Mouse (Mus musculus) heart, adult 2 months (tissue): ENCODE measurements around the gene Gm20388. TPM values are rescaled to one million over a fixed set of nuclear protein-coding genes. Genes with fewer than 3 reads are reported as not detected.

Experiments used
- DNase-seq, 2 experiments: peaks; one replicate each; pipeline ENCODE4 v3.0.0; 2021
- H3K27ac ChIP-seq: fragments of 200-600 bp; 2 replicates; pipeline ENCODE4 v1.8.1; 2022
- H3K27me3 ChIP-seq: fragments of 200-500 bp; 2 replicates; pipeline ENCODE4 v1.6.1; 2012; ENCODE audit warnings: mild to moderate bottlenecking, low read length, inconsistent platforms, mixed read lengths; ENCODE audit not compliant: control insufficient read depth, insufficient read depth
- H3K36me3 ChIP-seq: fragments of 200-500 bp; 2 replicates; pipeline ENCODE4 v1.6.1; 2012; ENCODE audit warnings: low read length, inconsistent platforms; ENCODE audit not compliant: control insufficient read depth, insufficient read depth
- H3K4me1 ChIP-seq: fragments of 200-500 bp; 2 replicates; pipeline ENCODE4 v1.6.1; 2011; ENCODE audit warnings: low read length; ENCODE audit not compliant: control insufficient read depth, insufficient read depth
- H3K4me3 ChIP-seq: fragments of 200-600 bp; 2 replicates; pipeline ENCODE4 v1.8.1; 2022
- H3K79me2 ChIP-seq: fragments of 200-500 bp; replicated peaks from 2 replicates; pipeline ENCODE4 v1.6.1; 2012; ENCODE audit warnings: mild to moderate bottlenecking, inconsistent platforms, low read length, moderate library complexity, mixed read lengths; ENCODE audit not compliant: control insufficient read depth, insufficient read depth
- H3K9ac ChIP-seq: fragments of 200-500 bp; 2 replicates; pipeline ENCODE4 v1.6.1; 2012; ENCODE audit warnings: low read depth, mild to moderate bottlenecking, control low read depth, inconsistent platforms, low read length, mixed read lengths
- CTCF ChIP-seq: fragments of 200-600 bp; IDR thresholded peaks from 2 replicates; pipeline ENCODE4 v1.8.1; 2022; ENCODE audit warnings: antibody characterized with exemption, mild to moderate bottlenecking, moderate library complexity
- EP300 ChIP-seq: fragments of 200-500 bp; IDR thresholded peaks from 2 replicates; pipeline ENCODE4 v1.6.1; 2011; ENCODE audit warnings: low read depth, low read length, control low read depth; ENCODE audit not compliant: insufficient read depth
- POLR2A ChIP-seq: fragments of 200-500 bp; IDR thresholded peaks from 2 replicates; pipeline ENCODE4 v1.6.1; 2011; ENCODE audit warnings: mild to moderate bottlenecking, low read depth, low read length, control low read depth; ENCODE audit not compliant: insufficient read depth
- WGBS: fragments of 180-500 bp; shearing (Covaris S2); methylation state at CpG from one replicate; pipeline ENCODE4 v1.1.7; 2018; 5-methylcytosine and 5-hydroxymethylcytosine counted together
- intact Hi-C: fragments of 180-260 bp; cut with DNase I; formaldehyde crosslinking; loops from one replicate; pipeline ENCODE4 v1.15.1; 2025
- polyA plus RNA-seq: library from polyadenylated mRNA; depleted of rRNA; stranded (reverse); fragments of >200 nt; gene quantifications from 2 replicates; pipeline ENCODE4 v1.2.3, GENCODE M21; 2012
- total RNA-seq, 2 experiments: library from RNA; stranded (reverse); gene quantifications; 2 replicates each; pipeline ENCODE4 v1.2.3; 2021

Gm20388 gene
- total and polyA plus RNA-seq, 3 experiments: 1.8 to 32.3 TPM; not detected in 1

- H3K4me3 ChIP-seq: no peak overlapping the region
- no peak for TF ChIP-seq CTCF
- TF ChIP-seq POLR2A: no peak
- TF ChIP-seq EP300: no peak
- DNase-seq: no peak
- no peaks in the 10 kb centered on the region for H3K36me3 ChIP-seq
- no peaks in the 10 kb centered on the region for H3K27me3 ChIP-seq
- no peak overlapping the region for H3K27ac ChIP-seq
- H3K4me1 ChIP-seq: peaks cover 14% of the 10 kb centered on the region
- WGBS: 76% methylated on average over 5 of the region's 5 CpGs
- H3K9ac ChIP-seq: no peak overlapping the region
- intact Hi-C loops: no loop called here
- H3K79me2 ChIP-seq: no peaks in the 10 kb centered on the region
Measured at GRCm38 (mm10) chr8:120336909-120337555, 426.4 kb downstream of the Gm20388 start.

- WGBS: 82% methylated on average over 5 of the region's 5 CpGs
- intact Hi-C loops: no loop called here
- no peak overlapping the region for H3K4me3 ChIP-seq
- H3K36me3 ChIP-seq: no peaks in the 10 kb centered on the region
- no peak overlapping the region for H3K9ac ChIP-seq
- no peak for DNase-seq
- TF ChIP-seq CTCF (no peak), EP300 (no peak), POLR2A (no peak)
- H3K4me1 ChIP-seq: peaks cover 14% of the 10 kb centered on the region
- no peaks in the 10 kb centered on the region for H3K27me3 ChIP-seq
- no peak overlapping the region for H3K27ac ChIP-seq
- H3K79me2 ChIP-seq: no peaks in the 10 kb centered on the region
Measured at GRCm38 (mm10) chr8:120337627-120338026, 427.0 kb downstream of the Gm20388 start.

- intact Hi-C loops: no loop called here
- Histone ChIP-seq H3K4me1 (peaks cover 14% of the 10 kb centered on the region), H3K4me3 (no peak overlapping the region), H3K9ac (no peak overlapping the region), H3K36me3 (no peaks in the 10 kb centered on the region), H3K27ac (no peak overlapping the region), H3K27me3 (no peaks in the 10 kb centered on the region), H3K79me2 (no peaks in the 10 kb centered on the region)
- no peak for TF ChIP-seq CTCF
- TF ChIP-seq POLR2A: no peak
- TF ChIP-seq EP300: no peak
- 79% methylated on average over 7 of the region's 7 CpGs for WGBS
- DNase-seq: no peak
Measured at GRCm38 (mm10) chr8:120338678-120339077, 428.0 kb downstream of the Gm20388 start.

GRCm38 (mm10) chr8:120339743-120340142 lies 429.1 kb downstream of the Gm20388 start:
- H3K4me1 ChIP-seq: peaks cover 9% of the 10 kb centered on the region
- H3K27me3 ChIP-seq: no peaks in the 10 kb centered on the region
- H3K27ac ChIP-seq: no peak overlapping the region

GRCm38 (mm10) chr8:120341124-120341523 lies 430.5 kb downstream of the Gm20388 start:
- H3K79me2 ChIP-seq: no peaks in the 10 kb centered on the region
- no peaks in the 10 kb centered on the region for H3K36me3 ChIP-seq
- H3K4me3 ChIP-seq: no peak overlapping the region
- peaks cover 1% of the 10 kb centered on the region; the same call in 1 of the 2 replicates for H3K4me1 ChIP-seq
- intact Hi-C loops: no loop called here
- 87% methylated on average over 10 of the region's 10 CpGs for WGBS
- H3K27ac ChIP-seq: no peak overlapping the region
- no peak for DNase-seq
- TF ChIP-seq POLR2A (no peak), CTCF (no peak), EP300 (no peak)
- no peak overlapping the region for H3K9ac ChIP-seq
- no peaks in the 10 kb centered on the region for H3K27me3 ChIP-seq

More at GRCm38 (mm10) chr8:120339743-120340142, 429.1 kb downstream of the Gm20388 start:
- intact Hi-C loops: no loop called here
- TF ChIP-seq CTCF: no peak
- no peak for TF ChIP-seq EP300
- TF ChIP-seq POLR2A: no peak
- Histone ChIP-seq H3K36me3 (no peaks in the 10 kb centered on the region), H3K79me2 (no peaks in the 10 kb centered on the region), H3K4me3 (no peak overlapping the region), H3K9ac (no peak overlapping the region)
- 47% methylated on average over 7 of the region's 8 CpGs for WGBS
- DNase-seq: peak in 1 of 2 experiments; percentile 62

GRCm38 (mm10) chr8:120342847-120343548 lies 432.4 kb downstream of the Gm20388 start:
- 50% methylated on average over 7 of the region's 7 CpGs for WGBS
- H3K27ac ChIP-seq: no peak overlapping the region
- no peak for TF ChIP-seq POLR2A
- TF ChIP-seq CTCF: no peak
- no peak for TF ChIP-seq EP300
- peaks cover 1% of the 10 kb centered on the region; the same call in 1 of the 2 replicates for H3K4me1 ChIP-seq
- H3K79me2 ChIP-seq: no peaks in the 10 kb centered on the region
- no peak for DNase-seq
- H3K9ac ChIP-seq: no peak overlapping the region
- H3K27me3 ChIP-seq: no peaks in the 10 kb centered on the region
- intact Hi-C loops: no loop called here
- H3K4me3 ChIP-seq: no peak overlapping the region
- H3K36me3 ChIP-seq: no peaks in the 10 kb centered on the region
